Mouse (Mus musculus) hindbrain, embryonic 14.5 days (tissue): ENCODE data around the gene Xaf1. TPM values are rescaled to one million over a fixed set of nuclear protein-coding genes. Genes with fewer than 3 reads are reported as not detected.

Experiments used
- ATAC-seq: fragments of 200-750 bp; cut with Nextera tagmentation; 2 replicates; pipeline ENCODE4 v1.8.0; 2017; ENCODE audit warnings: moderate number of reproducible peaks, mild to moderate bottlenecking, moderate TSS enrichment, moderate library complexity; ENCODE audit not compliant: low FRiP score
- DNase-seq: peaks from one replicate; pipeline ENCODE4 v3.0.0-alpha.2; 2015; ENCODE audit warnings: low spot score
- H3K27ac ChIP-seq: fragments of 300-500 bp; sonication (generic); 2 replicates; pipeline ENCODE4 v1.5.1; 2014; ENCODE audit warnings: mild to moderate bottlenecking, moderate library complexity
- H3K27me3 ChIP-seq: fragments of 300-500 bp; sonication (generic); 2 replicates; pipeline ENCODE4 v1.6.1; 2014; ENCODE audit warnings: mild to moderate bottlenecking, low read length, mixed read lengths; ENCODE audit not compliant: control insufficient read depth, insufficient read depth
- H3K36me3 ChIP-seq: fragments of 300-500 bp; sonication (generic); replicated peaks from 2 replicates; pipeline ENCODE4 v1.6.1; 2014; ENCODE audit not compliant: control insufficient read depth, insufficient read depth
- H3K4me1 ChIP-seq: fragments of 300-500 bp; sonication (generic); replicated peaks from 2 replicates; pipeline ENCODE4 v1.6.1; 2014; ENCODE audit warnings: antibody characterized with exemption, low read length, mixed read lengths; ENCODE audit not compliant: control insufficient read depth, insufficient read depth
- H3K4me2 ChIP-seq: fragments of 300-500 bp; sonication (generic); replicated peaks from 2 replicates; pipeline ENCODE4 v1.6.1; 2014; ENCODE audit warnings: mild to moderate bottlenecking, moderate library complexity
- H3K4me3 ChIP-seq: fragments of 300-500 bp; sonication (generic); replicated peaks from 2 replicates; pipeline ENCODE4 v1.5.1; 2014; ENCODE audit warnings: mild to moderate bottlenecking, low read length
- H3K9ac ChIP-seq: fragments of 300-500 bp; sonication (generic); 2 replicates; pipeline ENCODE4 v1.6.1; 2014
- H3K9me3 ChIP-seq: fragments of 300-500 bp; sonication (generic); 2 replicates; pipeline ENCODE4 v1.6.1; 2016; ENCODE audit warnings: low read length; ENCODE audit not compliant: control insufficient read depth
- WGBS: fragments of 180-500 bp; shearing (Covaris S2); extraction: QIAGEN DNeasy Blood & Tissue Kit; methylation state at CpG from one replicate; pipeline ENCODE4 v1.1.7; 2014; 5-methylcytosine and 5-hydroxymethylcytosine counted together
- polyA plus RNA-seq: library from polyadenylated mRNA; unstranded; fragments of >200 nt; fragmentation: Nextera tagmentation; extraction: Ambion mirVana; gene quantifications from 2 replicates; pipeline ENCODE4 v1.2.1, GENCODE M21; 2014

Gene Xaf1
- 1.1 and 3.3 TPM in 2 replicates for polyA plus RNA-seq

- no peaks in the 10 kb centered on the region for H3K9me3 ChIP-seq
- H3K4me2 ChIP-seq, result peak within 1 kb of the TSS; percentile 1; the same call in 1 of the 2 replicates
- ATAC-seq, result no peak
- 15% methylated on average over 6 of the region's 6 CpGs for WGBS
- H3K9ac ChIP-seq, result no peak within 1 kb of the TSS
- H3K4me1 ChIP-seq, result no peaks in the 10 kb centered on the region
- H3K27me3 ChIP-seq, result no peaks in the 10 kb centered on the region
- no peak within 1 kb of the TSS for H3K27ac ChIP-seq
- no peak for DNase-seq
- no peaks in the 10 kb centered on the region for H3K36me3 ChIP-seq
- no peak within 1 kb of the TSS for H3K4me3 ChIP-seq
Measured at GRCm38 (mm10) chr11:72301334-72301733, at the start of gene Xaf1. Xaf1 (plus strand) TSS chr11:72301629.

DNA sequence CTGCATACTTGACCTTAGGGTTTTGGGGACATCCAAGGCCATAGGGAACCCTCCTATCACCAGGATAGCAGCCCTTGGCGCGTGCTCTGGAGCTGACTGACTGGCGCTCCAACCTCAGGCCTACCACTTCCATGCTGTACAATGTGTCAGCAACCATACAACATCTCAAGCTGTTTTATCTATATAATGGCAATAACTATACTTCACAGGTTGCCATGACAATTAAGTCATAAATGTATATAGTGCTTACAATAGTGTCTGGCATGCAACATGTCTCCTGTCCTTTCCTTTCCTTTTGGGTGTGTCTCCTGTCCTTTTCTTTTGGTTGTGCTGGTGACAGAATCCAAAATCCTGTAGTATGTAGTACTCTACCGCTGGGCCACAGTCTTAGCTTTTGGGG lies 45.8 kb upstream of the Xaf1 start:
- no peaks in the 10 kb centered on the region for H3K9me3 ChIP-seq
- no peak overlapping the region for H3K9ac ChIP-seq
- H3K36me3 ChIP-seq, result no peaks in the 10 kb centered on the region
- ATAC-seq, result no peak
- no peaks in the 10 kb centered on the region for H3K4me1 ChIP-seq
- no peak for DNase-seq
- no peak overlapping the region for H3K4me3 ChIP-seq
- no peaks in the 10 kb centered on the region for H3K27me3 ChIP-seq
- 96% methylated on average over 4 of the region's 4 CpGs for WGBS
- no peak overlapping the region for H3K4me2 ChIP-seq
- H3K27ac ChIP-seq, result no peak overlapping the region

- WGBS, result 85% methylated on average over 2 of the region's 2 CpGs
- no peak for DNase-seq
- Histone ChIP-seq H3K27me3 (no peaks in the 10 kb centered on the region), H3K9ac (no peak overlapping the region), H3K4me3 (no peak overlapping the region), H3K4me1 (no peaks in the 10 kb centered on the region), H3K36me3 (no peaks in the 10 kb centered on the region), H3K9me3 (no peaks in the 10 kb centered on the region), H3K27ac (no peak overlapping the region), H3K4me2 (no peak overlapping the region)
- no peak for ATAC-seq
Measured at GRCm38 (mm10) chr11:72256441-72256840, 45.0 kb upstream of the Xaf1 start.

- 6% methylated on average over 11 of the region's 11 CpGs for WGBS
- H3K36me3 ChIP-seq, result no peaks in the 10 kb centered on the region
- DNase-seq (no peak), ATAC-seq (no peak)
- H3K4me2 ChIP-seq, result 0 out of 2 replicates have a peak overlapping the region, but pooled peaks have one; percentile 72
- H3K4me1 ChIP-seq, result peaks cover 4% of the 10 kb centered on the region; the same call in 1 of the 2 replicates
- no peaks in the 10 kb centered on the region for H3K9me3 ChIP-seq
- peaks cover 25% of the 10 kb centered on the region for H3K27me3 ChIP-seq
- no peak overlapping the region for H3K27ac ChIP-seq
- peak overlapping the region; percentile 34; the same call in 1 of the 2 replicates for H3K4me3 ChIP-seq
- H3K9ac ChIP-seq, result no peak overlapping the region
Measured at GRCm38 (mm10) chr11:72265483-72265882, 35.9 kb upstream of the Xaf1 start.

- H3K27ac ChIP-seq, result no peak overlapping the region
- 2% methylated on average over 46 of the region's 46 CpGs for WGBS
Measured at GRCm38 (mm10) chr11:72266207-72266959, 35.0 kb upstream of the Xaf1 start.

GRCm38 (mm10) chr11:72266960-72267560 lies 34.4 kb upstream of the Xaf1 start, which contains the start of gene Slc13a5:
Slc13a5 (minus strand) TSS chr11:72267222.
- Histone ChIP-seq H3K27ac (no peak within 1 kb of the TSS), H3K27me3 (peaks cover 25% of the 10 kb centered on the region)

More at GRCm38 (mm10) chr11:72266207-72266959, 35.0 kb upstream of the Xaf1 start:
- Histone ChIP-seq H3K9me3 (no peaks in the 10 kb centered on the region), H3K4me1 (peaks cover 4% of the 10 kb centered on the region; the same call in 1 of the 2 replicates), H3K4me2 (peak overlapping the region; percentile 72), H3K9ac (peak overlapping the region; percentile 47), H3K27me3 (peaks cover 25% of the 10 kb centered on the region), H3K4me3 (peak overlapping the region; percentile 34), H3K36me3 (no peaks in the 10 kb centered on the region)
- peak; percentile 83 for ATAC-seq
- peak; percentile 57 for DNase-seq

DNA sequence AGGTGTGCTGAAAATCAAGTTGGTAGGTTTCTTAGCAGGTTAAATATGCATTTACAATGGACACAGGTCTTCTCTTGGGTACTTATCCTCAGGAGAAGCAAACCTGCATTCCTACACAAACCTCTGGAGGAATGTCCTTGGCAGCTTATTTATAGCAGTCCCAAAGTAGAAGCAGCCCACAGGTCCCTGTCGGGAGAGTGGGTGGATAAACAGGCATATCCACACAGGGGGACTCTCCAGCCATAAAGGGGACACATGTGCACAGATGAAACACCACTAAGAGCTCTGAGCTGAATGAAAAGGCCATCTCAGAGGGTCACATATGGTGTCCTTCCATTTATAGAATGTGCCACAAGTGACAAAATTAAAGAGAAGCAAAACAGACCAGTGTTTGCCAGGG lies 29.7 kb upstream of the Xaf1 start:
- WGBS, result 79% methylated on average over 1 of the region's 1 CpGs
- ATAC-seq (no peak), DNase-seq (no peak)
- H3K27ac ChIP-seq, result no peak overlapping the region
- H3K9me3 ChIP-seq, result no peaks in the 10 kb centered on the region
- H3K27me3 ChIP-seq, result 0 out of 2 replicates have a peak, but pooled peaks cover 5% of the 10 kb centered on the region
- H3K36me3 ChIP-seq, result no peaks in the 10 kb centered on the region
- H3K4me2 ChIP-seq, result no peak overlapping the region
- no peak overlapping the region for H3K9ac ChIP-seq
- H3K4me1 ChIP-seq, result no peaks in the 10 kb centered on the region
- H3K4me3 ChIP-seq, result no peak overlapping the region

More at GRCm38 (mm10) chr11:72266960-72267560, 34.4 kb upstream of the Xaf1 start, which contains the start of gene Slc13a5:
- H3K36me3 ChIP-seq, result no peaks in the 10 kb centered on the region
- H3K9ac ChIP-seq, result peak within 1 kb of the TSS; percentile 47
- ATAC-seq (peak; percentile 60; the same call in 1 of the 2 replicates), DNase-seq (peak; percentile 39)
- no peaks in the 10 kb centered on the region for H3K9me3 ChIP-seq
- peaks cover 4% of the 10 kb centered on the region; the same call in 1 of the 2 replicates for H3K4me1 ChIP-seq
- WGBS, result 3% methylated on average over 36 of the region's 36 CpGs
- H3K4me3 ChIP-seq, result peak within 1 kb of the TSS; percentile 34
- peak within 1 kb of the TSS; percentile 72 for H3K4me2 ChIP-seq

DNA sequence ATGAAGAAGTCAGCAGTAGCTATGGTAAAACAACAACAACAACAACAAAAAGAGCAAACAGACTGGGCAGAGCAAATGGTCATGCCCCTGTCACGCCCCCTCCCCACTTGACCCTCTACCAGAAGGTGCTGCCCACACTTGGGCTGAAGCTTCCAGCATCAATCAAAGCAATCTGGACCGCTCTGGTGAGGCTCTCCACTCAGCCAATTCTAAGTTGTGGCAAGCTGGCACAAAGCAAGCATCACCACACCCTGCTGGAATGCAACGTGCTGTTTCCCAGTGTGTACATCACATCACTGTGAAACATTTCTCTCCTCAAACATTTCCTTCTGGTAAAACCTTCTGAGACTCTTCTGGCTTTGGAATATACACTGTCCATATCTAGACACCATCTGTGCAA lies 28.1 kb upstream of the Xaf1 start:
- no peak for ATAC-seq
- Histone ChIP-seq H3K36me3 (no peaks in the 10 kb centered on the region), H3K4me2 (no peak overlapping the region), H3K27ac (no peak overlapping the region), H3K9ac (no peak overlapping the region), H3K4me3 (no peak overlapping the region), H3K9me3 (no peaks in the 10 kb centered on the region), H3K27me3 (no peaks in the 10 kb centered on the region), H3K4me1 (no peaks in the 10 kb centered on the region)
- DNase-seq, result no peak
- WGBS, result 65% methylated on average over 3 of the region's 3 CpGs

- no peaks in the 10 kb centered on the region for H3K9me3 ChIP-seq
- WGBS, result 86% methylated on average over 5 of the region's 5 CpGs
Measured at GRCm38 (mm10) chr11:72281143-72281851, 20.1 kb upstream of the Xaf1 start.

More at GRCm38 (mm10) chr11:72281143-72281851, 20.1 kb upstream of the Xaf1 start:
- Histone ChIP-seq H3K9ac (no peak overlapping the region), H3K4me1 (no peaks in the 10 kb centered on the region), H3K36me3 (no peaks in the 10 kb centered on the region), H3K27me3 (no peaks in the 10 kb centered on the region), H3K4me2 (no peak overlapping the region), H3K27ac (no peak overlapping the region), H3K4me3 (no peak overlapping the region)
- DNase-seq (no peak), ATAC-seq (no peak)
